Mouse (Mus musculus) left cerebral cortex, postnatal 4 days (tissue): ENCODE results near the gene Gas2l3. TPM values are rescaled to one million over a fixed set of nuclear protein-coding genes. Genes with fewer than 3 reads are reported as not detected.

Experiments used
- DNase-seq: peaks from one replicate; pipeline ENCODE4 v3.0.0-alpha.2; 2022
- intact Hi-C: fragments of 180-260 bp; cut with DNase I; formaldehyde crosslinking; loops from one replicate; pipeline ENCODE4 v1.15.1; 2025
- total RNA-seq, 2 experiments: library from RNA; stranded (reverse); gene quantifications; 2 replicates each; pipeline ENCODE4 v1.2.3; 2021

The Gas2l3 gene
- total RNA-seq, result 1 to 10 TPM; 4.8 to 6.3 TPM

GRCm38 (mm10) chr10:89443623-89444151 is at the start of gene Gas2l3:
Gene Gas2l3 (minus strand): TSS chr10:89443967.
- intact Hi-C loops, result no loop called here
- DNase-seq, result peak; percentile 88

- DNase-seq, result no peak
- intact Hi-C loops, result no loop called here
These were observed 47.6 kb upstream of the Gas2l3 start for GRCm38 (mm10) chr10:89491321-89491720.

- no peak for DNase-seq
- intact Hi-C loops, result no loop called here
These were observed 46.5 kb upstream of the Gas2l3 start for GRCm38 (mm10) chr10:89490250-89490649.

GRCm38 (mm10) chr10:89489459-89489858 is 45.7 kb upstream of the Gas2l3 start:
- intact Hi-C loops, result no loop called here
- no peak for DNase-seq

GRCm38 (mm10) chr10:89486995-89487742 is 43.4 kb upstream of the Gas2l3 start:
- intact Hi-C loops, result no loop called here
- no peak for DNase-seq

GRCm38 (mm10) chr10:89484907-89485306 is 41.1 kb upstream of the Gas2l3 start:
- no peak for DNase-seq
- intact Hi-C loops, result no loop called here

GRCm38 (mm10) chr10:89483812-89484602 is 40.2 kb upstream of the Gas2l3 start:
- intact Hi-C loops, result no loop called here
- no peak for DNase-seq

GRCm38 (mm10) chr10:89483113-89483512 is 39.3 kb upstream of the Gas2l3 start:
- DNase-seq, result no peak
- intact Hi-C loops, result no loop called here

GRCm38 (mm10) chr10:89482142-89482681 is 38.4 kb upstream of the Gas2l3 start:
- intact Hi-C loops, result no loop called here
- DNase-seq, result no peak

GRCm38 (mm10) chr10:89481638-89482037 is 37.9 kb upstream of the Gas2l3 start:
- DNase-seq, result no peak
- intact Hi-C loops, result no loop called here

GRCm38 (mm10) chr10:89478766-89479165 is 35.0 kb upstream of the Gas2l3 start:
- no peak for DNase-seq
- intact Hi-C loops, result no loop called here

GRCm38 (mm10) chr10:89470596-89471353 is 27.0 kb upstream of the Gas2l3 start:
- no peak for DNase-seq
- intact Hi-C loops, result no loop called here

GRCm38 (mm10) chr10:89464760-89465405 is 21.1 kb upstream of the Gas2l3 start:
- intact Hi-C loops, result no loop called here
- no peak for DNase-seq

GRCm38 (mm10) chr10:89462890-89463289 is 19.1 kb upstream of the Gas2l3 start:
- intact Hi-C loops, result no loop called here
- DNase-seq, result no peak

- intact Hi-C loops, result loop anchor here (2.0 kb wide), 1 partner anchor 169 kb away; no protein-coding TSS in a partner anchor
These were observed 18.2 kb upstream of the Gas2l3 start for GRCm38 (mm10) chr10:89461856-89462507.

GRCm38 (mm10) chr10:89460972-89461371 is 17.2 kb upstream of the Gas2l3 start:
- DNase-seq, result no peak
- intact Hi-C loops, result loop anchor here (2.0 kb wide), 1 partner anchor 170 kb away; no protein-coding TSS in a partner anchor

More at GRCm38 (mm10) chr10:89461856-89462507, 18.2 kb upstream of the Gas2l3 start:
- peak; percentile 74 for DNase-seq

GRCm38 (mm10) chr10:89458770-89459169 is 15.0 kb upstream of the Gas2l3 start:
- no peak for DNase-seq
- intact Hi-C loops, result loop anchor here (10.0 kb wide), 1 partner anchor 124 kb away; no protein-coding TSS in a partner anchor

GRCm38 (mm10) chr10:89453794-89454193 is 10.0 kb upstream of the Gas2l3 start:
- no peak for DNase-seq
- intact Hi-C loops, result loop anchor here (10.0 kb wide), 1 partner anchor 119 kb away; no protein-coding TSS in a partner anchor

- intact Hi-C loops, result loop anchor here (10.0 kb wide), 1 partner anchor 118 kb away; no protein-coding TSS in a partner anchor
- no peak for DNase-seq
These were observed 9.4 kb upstream of the Gas2l3 start for GRCm38 (mm10) chr10:89453068-89453641.
